Mouse (Mus musculus) gonadal fat pad, adult 2 months (tissue): ENCODE measurements at regions not wholly inside any gene's neighbourhood (a gene's known extent, or its start where the extent isn't known, plus 50 kb on each side); places are given as distances from the start of the nearest gene placed in this dataset.

Source experiments
- DNase-seq: peaks from one replicate; pipeline ENCODE4 v3.0.0-alpha.2; 2012; ENCODE audit warnings: low read depth

DNA sequence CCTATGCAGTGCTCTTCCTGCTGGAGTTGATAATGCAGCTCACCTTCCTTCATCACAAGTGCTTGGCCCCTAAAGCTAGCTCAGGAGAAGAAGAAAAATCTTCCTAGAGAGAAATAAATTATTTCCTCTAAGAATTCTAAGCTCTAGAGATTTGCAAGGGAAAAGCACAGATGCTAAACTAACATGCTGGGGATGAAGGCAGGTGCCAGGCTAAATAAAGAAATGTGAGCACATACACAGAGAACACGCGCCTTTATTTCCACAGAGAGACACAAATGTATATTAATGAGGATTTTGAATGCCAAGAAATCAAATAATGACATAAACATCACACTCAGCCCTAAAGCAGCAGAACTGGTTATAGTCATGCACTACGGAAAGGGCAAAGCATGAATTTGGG, 229.5 kb upstream of the Mamld1 start:
- DNase-seq = no peak

DNA sequence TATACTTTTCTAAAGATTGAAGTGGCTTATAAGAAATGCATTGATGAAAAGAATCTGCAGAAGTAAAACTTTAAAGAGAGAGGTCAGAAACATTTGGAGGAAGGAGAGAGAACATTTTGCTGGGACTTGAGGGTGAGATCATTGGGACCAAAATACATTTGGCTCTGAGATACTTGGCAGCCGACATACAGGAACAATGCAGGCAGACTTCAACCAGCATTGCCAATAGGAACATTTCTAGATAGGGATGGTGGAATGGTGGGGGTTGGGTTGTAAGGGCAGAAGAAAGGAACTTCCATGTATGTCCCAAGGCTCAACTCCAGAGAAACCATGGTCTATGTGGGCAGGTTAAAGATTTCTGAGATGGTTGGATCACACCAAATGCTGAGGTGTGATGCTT, 232.3 kb upstream of the Mamld1 start:
- no peak for DNase-seq

DNA sequence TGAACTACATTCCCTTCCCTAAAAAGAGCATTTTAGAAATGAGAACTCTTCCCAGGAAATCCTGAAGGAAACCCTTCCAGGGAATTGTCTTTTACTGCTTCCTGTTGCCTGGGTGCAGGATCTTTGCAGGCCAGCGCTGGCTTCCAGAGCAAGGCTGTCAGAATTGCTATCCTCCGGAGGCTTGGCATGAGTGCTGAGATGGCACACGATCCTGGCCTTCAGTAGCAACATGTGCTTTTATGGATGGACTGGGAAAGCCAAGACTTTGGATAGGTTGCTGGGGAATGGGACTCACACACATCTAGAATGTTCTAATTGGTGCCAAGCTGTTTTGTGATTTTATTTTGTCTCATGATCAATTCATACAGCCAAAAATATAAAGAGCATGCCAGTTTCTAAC, 233.4 kb upstream of the Mamld1 start:
- no peak for DNase-seq

GRCm38 (mm10) chrX:70791796-70792195, 258.3 kb upstream of the Mamld1 start:
- DNase-seq = no peak

DNA sequence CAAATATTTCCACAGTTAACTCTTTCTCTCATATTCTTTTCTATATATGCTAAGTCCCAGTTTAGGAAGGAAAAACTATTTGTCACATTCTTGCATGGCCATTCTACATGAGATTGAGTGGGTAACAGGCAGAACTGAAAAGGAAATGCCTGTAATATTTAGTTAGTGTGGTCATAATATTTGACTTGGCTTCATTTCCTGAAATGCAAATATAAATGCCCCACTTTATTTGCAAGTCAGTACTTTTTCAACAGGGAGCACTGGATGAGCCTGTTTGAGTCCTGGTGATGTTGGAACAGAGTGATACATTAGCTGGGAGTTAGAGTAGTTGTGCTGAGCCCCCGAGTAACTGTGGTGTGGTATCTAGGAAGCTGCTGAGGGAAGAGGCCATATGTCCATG, 285.9 kb upstream of the Tmem185a start:
- DNase-seq = no peak

- no peak for DNase-seq
These were observed 236.1 kb upstream of the Tmem185a start for GRCm38 (mm10) chrX:70713004-70713604.

GRCm38 (mm10) chrX:70682194-70682593, 205.2 kb upstream of the Tmem185a start:
- no peak for DNase-seq

DNA sequence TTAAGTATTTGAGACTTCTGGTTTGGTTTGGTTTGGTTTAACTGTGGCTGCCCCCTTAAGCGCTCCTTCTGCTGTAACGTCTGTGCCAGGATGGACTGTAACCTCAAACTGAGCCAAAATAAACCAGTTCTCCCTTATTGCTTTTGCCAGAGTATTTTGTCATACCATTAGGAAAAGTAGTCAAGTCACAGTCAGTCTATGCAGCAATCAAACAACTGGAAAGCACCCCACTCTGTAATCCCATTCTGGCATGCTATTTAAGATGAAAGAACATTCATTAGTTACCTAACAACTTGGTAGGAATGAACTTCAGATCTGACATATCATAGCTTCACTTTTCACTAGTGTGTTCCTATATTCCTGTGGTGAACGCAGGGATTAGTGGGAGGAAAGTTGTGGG, 190.1 kb upstream of the Tmem185a start:
- DNase-seq = peak; percentile 57
